Mouse (Mus musculus) kidney, embryonic 14.5 days (tissue): Measurements from ENCODE around the gene Pax5. TPM values are rescaled to one million over a fixed set of nuclear protein-coding genes. Genes with fewer than 3 reads are reported as not detected.
A peak's percentile ranks its signal among the peaks of the same experiment; 100 is the strongest.
"Not testable (repeated sequence)": the region's sequence is repeated elsewhere in the genome, so short reads cannot be mapped to it uniquely, and the experiment has no call there.

ENCODE experiments used
- ATAC-seq: fragments of 200-750 bp; cut with Nextera tagmentation; 2 replicates; pipeline ENCODE4 v1.8.0; 2017; ENCODE audit warnings: moderate number of reproducible peaks, mild to moderate bottlenecking, moderate TSS enrichment, moderate library complexity; ENCODE audit not compliant: low FRiP score, low TSS enrichment
- H3K27ac ChIP-seq: fragments of 300-500 bp; sonication (generic); 2 replicates; pipeline ENCODE4 v1.5.1; 2014; ENCODE audit warnings: low read depth, mild to moderate bottlenecking, low read length, moderate library complexity, mixed read lengths
- H3K27me3 ChIP-seq: fragments of 300-500 bp; sonication (generic); 2 replicates; pipeline ENCODE4 v1.6.1; 2014; ENCODE audit warnings: mild to moderate bottlenecking, low read length; ENCODE audit not compliant: control insufficient read depth, insufficient read depth
- H3K36me3 ChIP-seq: fragments of 300-500 bp; sonication (generic); 2 replicates; pipeline ENCODE4 v1.6.1; 2014; ENCODE audit warnings: low read length, mixed read lengths; ENCODE audit not compliant: control insufficient read depth, insufficient read depth
- H3K4me1 ChIP-seq: fragments of 300-500 bp; sonication (generic); 2 replicates; pipeline ENCODE4 v1.6.1; 2014; ENCODE audit warnings: low read length, mixed read lengths; ENCODE audit not compliant: control insufficient read depth, insufficient read depth
- H3K4me2 ChIP-seq: fragments of 300-500 bp; sonication (generic); replicated peaks from 2 replicates; pipeline ENCODE4 v1.6.1; 2014; ENCODE audit warnings: low read depth, mild to moderate bottlenecking, low read length
- H3K4me3 ChIP-seq: fragments of 300-500 bp; sonication (generic); 2 replicates; pipeline ENCODE4 v1.5.1; 2014; ENCODE audit warnings: mild to moderate bottlenecking, low read length
- H3K9ac ChIP-seq: fragments of 300-500 bp; sonication (generic); 2 replicates; pipeline ENCODE4 v1.6.1; 2014; ENCODE audit warnings: low read depth, mild to moderate bottlenecking, low read length, moderate library complexity
- H3K9me3 ChIP-seq: fragments of 300-500 bp; sonication (generic); 2 replicates; pipeline ENCODE4 v1.6.1; 2016; ENCODE audit warnings: low read length; ENCODE audit not compliant: control insufficient read depth
- WGBS: fragments of 180-500 bp; shearing (Covaris S2); extraction: QIAGEN DNeasy Blood & Tissue Kit; methylation state at CpG from one replicate; pipeline ENCODE4 v1.1.7; 2014; 5-methylcytosine and 5-hydroxymethylcytosine counted together
- polyA plus RNA-seq: library from polyadenylated mRNA; unstranded; fragments of >200 nt; fragmentation: Nextera tagmentation; extraction: Ambion mirVana; gene quantifications from 2 replicates; pipeline ENCODE4 v1.2.1, GENCODE M21; 2014

The Pax5 gene
- 0.11 and 0.14 TPM in 2 replicates for polyA plus RNA-seq

- H3K4me1 ChIP-seq = peaks cover 3% of the 10 kb centered on the region; the same call in 1 of the 2 replicates
- H3K9ac ChIP-seq = no peak within 1 kb of the TSS
- no peaks in the 10 kb centered on the region for H3K9me3 ChIP-seq
- no peak within 1 kb of the TSS for H3K4me2 ChIP-seq
- H3K27ac ChIP-seq = no peak within 1 kb of the TSS
- H3K27me3 ChIP-seq = peaks cover 94% of the 10 kb centered on the region
- H3K36me3 ChIP-seq = no peaks in the 10 kb centered on the region
- WGBS = 27% methylated on average over 16 of the region's 16 CpGs
- H3K4me3 ChIP-seq = no peak within 1 kb of the TSS
- no peak for ATAC-seq
These were observed at the start of gene Pax5 for GRCm38 (mm10) chr4:44709740-44710700. Pax5 (minus strand) TSS chr4:44710487.

DNA sequence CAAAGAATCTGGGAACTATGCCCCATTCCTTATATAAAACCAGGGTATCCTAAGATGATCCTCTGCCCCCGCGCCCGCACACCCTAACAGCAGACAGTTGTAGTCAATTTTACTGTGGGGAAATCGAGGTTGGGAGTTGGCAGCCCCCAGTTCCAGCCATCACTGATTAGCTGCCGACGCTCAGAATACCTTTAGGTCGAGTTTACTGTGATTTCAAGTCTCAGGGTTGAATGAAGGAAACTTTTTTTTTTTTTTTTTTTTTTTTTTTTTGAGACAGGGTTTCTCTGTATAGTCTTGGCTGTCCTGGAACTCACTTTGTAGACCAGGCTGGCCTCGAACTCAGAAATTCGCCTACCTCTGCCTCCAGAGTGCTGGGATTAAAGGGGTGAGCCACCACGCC, 46.8 kb upstream of the Pax5 start:
- H3K36me3 ChIP-seq, H3K4me1 ChIP-seq, ATAC-seq, H3K27me3 ChIP-seq, H3K9me3 ChIP-seq: not testable (repeated sequence)
- Histone ChIP-seq H3K4me3 (peak overlapping the region; percentile 96), H3K9ac (peak overlapping the region; percentile 92), H3K27ac (peak overlapping the region; percentile 94), H3K4me2 (peak overlapping the region; percentile 73)
- 9% methylated on average over 10 of the region's 10 CpGs for WGBS

DNA sequence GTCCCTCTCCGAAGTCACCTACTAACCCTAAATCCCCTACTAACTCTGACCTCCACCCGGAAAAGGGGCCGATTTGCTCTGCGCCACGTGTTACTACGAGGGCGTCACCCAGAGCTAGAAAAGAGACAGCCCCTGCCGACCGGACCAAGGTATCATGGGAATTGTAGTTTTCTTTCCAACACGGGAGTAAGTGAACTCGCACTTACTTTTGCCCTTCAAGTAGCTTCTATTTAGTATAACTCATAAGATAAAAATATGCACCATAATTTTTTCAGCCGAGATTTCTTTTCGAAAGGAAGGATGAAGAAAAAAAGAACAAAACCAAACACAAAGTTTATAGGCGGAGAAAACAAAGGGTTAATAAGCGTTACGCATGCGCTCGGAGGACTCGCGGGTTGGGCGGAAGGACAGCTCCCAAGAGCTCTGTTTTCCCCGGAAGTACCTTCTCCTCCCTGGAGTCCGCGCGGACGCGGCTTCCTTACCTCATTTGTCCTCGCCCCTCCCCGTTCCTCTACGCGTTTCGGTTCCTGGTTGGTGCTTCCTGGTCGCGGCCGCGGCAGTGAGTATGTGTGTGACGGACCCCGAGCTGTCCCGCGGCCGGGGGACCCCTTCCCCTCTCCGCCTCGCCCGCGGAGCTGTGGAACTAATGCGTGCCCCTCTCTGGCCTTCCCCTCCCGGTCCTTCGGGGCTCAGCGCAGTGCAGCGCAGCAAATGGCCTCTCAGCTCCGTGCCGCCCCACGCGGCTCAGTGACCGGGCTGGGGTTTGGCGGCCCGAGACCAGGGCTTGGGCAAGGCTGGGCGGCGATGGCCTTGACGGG, 46.1 kb upstream of the Pax5 start:
- Histone ChIP-seq H3K9ac (peak overlapping the region; percentile 92), H3K9me3 (no peaks in the 10 kb centered on the region), H3K4me1 (peaks cover 3% of the 10 kb centered on the region; the same call in 1 of the 2 replicates), H3K4me2 (peak overlapping the region; percentile 73), H3K4me3 (peak overlapping the region; percentile 96), H3K27ac (peak overlapping the region; percentile 94), H3K27me3 (no peaks in the 10 kb centered on the region), H3K36me3 (no peaks in the 10 kb centered on the region)
- ATAC-seq = peak; percentile 97
- WGBS = under 1% methylated on average over 60 of the region's 60 CpGs

- peak within 1 kb of the TSS; percentile 94 for H3K27ac ChIP-seq
- peak; percentile 52 for ATAC-seq
- H3K4me2 ChIP-seq = peak within 1 kb of the TSS; percentile 73
- 6% methylated on average over 15 of the region's 15 CpGs for WGBS
- peak within 1 kb of the TSS; percentile 92 for H3K9ac ChIP-seq
- peaks cover 3% of the 10 kb centered on the region; the same call in 1 of the 2 replicates for H3K4me1 ChIP-seq
- H3K27me3 ChIP-seq = no peaks in the 10 kb centered on the region
- no peaks in the 10 kb centered on the region for H3K9me3 ChIP-seq
- peak within 1 kb of the TSS; percentile 96 for H3K4me3 ChIP-seq
- no peaks in the 10 kb centered on the region for H3K36me3 ChIP-seq
These were observed 45.4 kb upstream of the Pax5 start, which contains the start of gene Zcchc7 for GRCm38 (mm10) chr4:44755553-44756133. Zcchc7 (plus strand) TSS chr4:44755877.

GRCm38 (mm10) chr4:44740471-44740870, 30.2 kb upstream of the Pax5 start:
- no peaks in the 10 kb centered on the region for H3K9me3 ChIP-seq
- ATAC-seq = no peak

GRCm38 (mm10) chr4:44721237-44721636, 10.9 kb upstream of the Pax5 start:
- H3K36me3 ChIP-seq = no peaks in the 10 kb centered on the region
- H3K4me2 ChIP-seq = no peak overlapping the region
- H3K9ac ChIP-seq = no peak overlapping the region
- WGBS = 83% methylated on average over 4 of the region's 4 CpGs
- ATAC-seq = no peak
- H3K9me3 ChIP-seq = no peaks in the 10 kb centered on the region
- H3K27me3 ChIP-seq = peaks cover 37% of the 10 kb centered on the region
- no peak overlapping the region for H3K4me3 ChIP-seq
- no peak overlapping the region for H3K27ac ChIP-seq
- no peaks in the 10 kb centered on the region for H3K4me1 ChIP-seq

More at GRCm38 (mm10) chr4:44740471-44740870, 30.2 kb upstream of the Pax5 start:
- Histone ChIP-seq H3K4me2 (no peak overlapping the region), H3K27me3 (no peaks in the 10 kb centered on the region), H3K4me1 (no peaks in the 10 kb centered on the region), H3K27ac (no peak overlapping the region), H3K4me3 (no peak overlapping the region), H3K36me3 (no peaks in the 10 kb centered on the region), H3K9ac (no peak overlapping the region)
- 69% methylated on average over 1 of the region's 1 CpGs for WGBS

- Histone ChIP-seq H3K9ac (no peak overlapping the region), H3K27ac (no peak overlapping the region), H3K9me3 (no peaks in the 10 kb centered on the region), H3K4me3 (no peak overlapping the region), H3K36me3 (no peaks in the 10 kb centered on the region), H3K27me3 (peaks cover 45% of the 10 kb centered on the region), H3K4me2 (no peak overlapping the region), H3K4me1 (no peaks in the 10 kb centered on the region)
- ATAC-seq = no peak
- WGBS = 92% methylated on average over 8 of the region's 8 CpGs
These were observed 9.8 kb upstream of the Pax5 start for GRCm38 (mm10) chr4:44720046-44720445.

DNA sequence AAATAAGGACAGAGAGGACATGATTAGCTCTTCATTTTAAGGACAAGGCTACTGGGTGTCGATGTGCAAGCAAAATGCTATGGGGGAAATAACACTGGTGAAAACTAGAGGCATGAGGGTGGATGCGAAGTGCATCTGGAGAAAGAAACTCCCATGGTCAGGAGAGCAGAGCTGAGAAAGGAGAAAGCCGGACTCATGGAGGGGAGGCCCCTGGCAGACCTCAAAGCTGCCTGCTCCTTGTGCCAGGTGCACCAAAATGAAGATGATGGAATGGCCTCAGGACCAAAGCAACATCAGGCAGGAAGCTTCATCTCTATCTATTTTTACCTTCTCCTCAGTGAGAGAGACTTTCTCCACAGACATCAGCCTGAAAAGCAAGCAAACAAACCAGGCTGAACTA, 7.4 kb upstream of the Pax5 start:
- H3K9me3 ChIP-seq = no peaks in the 10 kb centered on the region
- H3K27me3 ChIP-seq = peaks cover 66% of the 10 kb centered on the region
- ATAC-seq = no peak
- WGBS = 69% methylated on average over 3 of the region's 3 CpGs
- no peaks in the 10 kb centered on the region for H3K36me3 ChIP-seq
- H3K27ac ChIP-seq = no peak overlapping the region
- H3K9ac ChIP-seq = no peak overlapping the region
- H3K4me2 ChIP-seq = no peak overlapping the region
- no peak overlapping the region for H3K4me3 ChIP-seq
- peaks cover 3% of the 10 kb centered on the region; the same call in 1 of the 2 replicates for H3K4me1 ChIP-seq
